Mouse (Mus musculus): Measurements from ENCODE around the gene Gm11937. TPM values are rescaled to one million over a fixed set of nuclear protein-coding genes. Genes with fewer than 3 reads are reported as not detected.

Gm11937 gene
- total and polyA plus RNA-seq, 3 experiments, result not detected

Other genes with a start within 250 kb of the Gm11937 start
Only the 30 nearest of the 37 such genes appear.
- not detected in 2 replicates for gene Krt12, start 187.9 kb downstream of the Gm11937 start, total RNA-seq (2012; rRNA removed)
- gene Krt12, start 187.9 kb downstream of the Gm11937 start, polyA plus RNA-seq (2012; ENCODE audit: insufficient read depth in 1 of 2, insufficient read length in 2 of 2, low read depth in 1 of 2, low replicate concordance in 2 of 2, missing spikeins in 1 of 2), result under 1 TPM in 1 of 2 experiments, not detected in 1; 0.10 TPM
- not detected in 2 replicates for gene Krt20, start 172.0 kb downstream of the Gm11937 start, total RNA-seq (2012; rRNA removed)
- not detected for gene Krt20, start 172.0 kb downstream of the Gm11937 start, polyA plus RNA-seq (2012; ENCODE audit: insufficient read depth in 1 of 2, insufficient read length in 2 of 2, low read depth in 1 of 2, low replicate concordance in 2 of 2, missing spikeins in 1 of 2)
- gene Krt23, start 117.1 kb downstream of the Gm11937 start, total RNA-seq (2012; rRNA removed), result not detected in 2 replicates
- not detected for gene Krt23, start 117.1 kb downstream of the Gm11937 start, polyA plus RNA-seq (2012; ENCODE audit: insufficient read depth in 1 of 2, insufficient read length in 2 of 2, low read depth in 1 of 2, low replicate concordance in 2 of 2, missing spikeins in 1 of 2)
- not detected in 2 replicates for gene Krt39, start 88.9 kb downstream of the Gm11937 start, total RNA-seq (2012; rRNA removed)
- gene Krt39, start 88.9 kb downstream of the Gm11937 start, polyA plus RNA-seq (2012; ENCODE audit: insufficient read depth in 1 of 2, insufficient read length in 2 of 2, low read depth in 1 of 2, low replicate concordance in 2 of 2, missing spikeins in 1 of 2), result not detected
- not detected in 2 replicates for gene Krt40, start 67.0 kb downstream of the Gm11937 start, total RNA-seq (2012; rRNA removed)
- not detected for gene Krt40, start 67.0 kb downstream of the Gm11937 start, polyA plus RNA-seq (2012; ENCODE audit: insufficient read depth in 1 of 2, insufficient read length in 2 of 2, low read depth in 1 of 2, low replicate concordance in 2 of 2, missing spikeins in 1 of 2)
- gene Krtap3-3, start 59.3 kb downstream of the Gm11937 start, total RNA-seq (2012; rRNA removed), result not detected in 2 replicates
- not detected for gene Krtap3-3, start 59.3 kb downstream of the Gm11937 start, polyA plus RNA-seq (2012; ENCODE audit: insufficient read depth in 1 of 2, insufficient read length in 2 of 2, low read depth in 1 of 2, low replicate concordance in 2 of 2, missing spikeins in 1 of 2)
- not detected in 2 replicates for gene Krtap3-2, start 53.3 kb downstream of the Gm11937 start, total RNA-seq (2012; rRNA removed)
- gene Krtap3-2, start 53.3 kb downstream of the Gm11937 start, polyA plus RNA-seq (2012; ENCODE audit: insufficient read depth in 1 of 2, insufficient read length in 2 of 2, low read depth in 1 of 2, low replicate concordance in 2 of 2, missing spikeins in 1 of 2), result not detected
- gene Gm11939, start 50.7 kb downstream of the Gm11937 start, total RNA-seq (2012; rRNA removed), result not detected in 2 replicates
- gene Gm11939, start 50.7 kb downstream of the Gm11937 start, polyA plus RNA-seq (2012; ENCODE audit: insufficient read depth in 1 of 2, insufficient read length in 2 of 2, low read depth in 1 of 2, low replicate concordance in 2 of 2, missing spikeins in 1 of 2), result not detected
- not detected in 2 replicates for gene Krtap3-1, start 43.6 kb downstream of the Gm11937 start, total RNA-seq (2012; rRNA removed)
- gene Krtap3-1, start 43.6 kb downstream of the Gm11937 start, polyA plus RNA-seq (2012; ENCODE audit: insufficient read depth in 1 of 2, insufficient read length in 2 of 2, low read depth in 1 of 2, low replicate concordance in 2 of 2, missing spikeins in 1 of 2), result not detected
- not detected in 2 replicates for gene Krtap1-5, start 29.2 kb downstream of the Gm11937 start, total RNA-seq (2012; rRNA removed)
- gene Krtap1-5, start 29.2 kb downstream of the Gm11937 start, polyA plus RNA-seq (2012; ENCODE audit: insufficient read depth in 1 of 2, insufficient read length in 2 of 2, low read depth in 1 of 2, low replicate concordance in 2 of 2, missing spikeins in 1 of 2), result not detected
- not detected in 2 replicates for gene Krtap1-4, start 26.5 kb downstream of the Gm11937 start, total RNA-seq (2012; rRNA removed)
- gene Krtap1-4, start 26.5 kb downstream of the Gm11937 start, polyA plus RNA-seq (2012; ENCODE audit: insufficient read depth in 1 of 2, insufficient read length in 2 of 2, low read depth in 1 of 2, low replicate concordance in 2 of 2, missing spikeins in 1 of 2), result not detected
- gene Krtap1-3, start 18.9 kb downstream of the Gm11937 start, total RNA-seq (2012; rRNA removed), result not detected in 2 replicates
- not detected for gene Krtap1-3, start 18.9 kb downstream of the Gm11937 start, polyA plus RNA-seq (2012; ENCODE audit: insufficient read depth in 1 of 2, insufficient read length in 2 of 2, low read depth in 1 of 2, low replicate concordance in 2 of 2, missing spikeins in 1 of 2)
- gene Krtap9-3, start 12.1 kb downstream of the Gm11937 start, total RNA-seq (2012; rRNA removed), result not detected in 2 replicates
- gene Krtap9-3, start 12.1 kb downstream of the Gm11937 start, polyA plus RNA-seq (2012; ENCODE audit: insufficient read depth in 1 of 2, insufficient read length in 2 of 2, low read depth in 1 of 2, low replicate concordance in 2 of 2, missing spikeins in 1 of 2), result not detected
- gene Gm11938, start 6.9 kb downstream of the Gm11937 start, total RNA-seq (2012; rRNA removed), result not detected in 2 replicates
- gene Gm11938, start 6.9 kb downstream of the Gm11937 start, polyA plus RNA-seq (2012; ENCODE audit: insufficient read depth in 1 of 2, insufficient read length in 2 of 2, low read depth in 1 of 2, low replicate concordance in 2 of 2, missing spikeins in 1 of 2), result not detected
- gene Krtap2-4, start 4.7 kb upstream of the Gm11937 start, total RNA-seq (2012; rRNA removed), result not detected in 2 replicates
- gene Krtap2-4, start 4.7 kb upstream of the Gm11937 start, polyA plus RNA-seq (2012; ENCODE audit: insufficient read depth in 1 of 2, insufficient read length in 2 of 2, low read depth in 1 of 2, low replicate concordance in 2 of 2, missing spikeins in 1 of 2), result not detected
- not detected in 2 replicates for gene Gm11562, start 10.2 kb upstream of the Gm11937 start, total RNA-seq (2012; rRNA removed)
- not detected for gene Gm11562, start 10.2 kb upstream of the Gm11937 start, polyA plus RNA-seq (2012; ENCODE audit: insufficient read depth in 1 of 2, insufficient read length in 2 of 2, low read depth in 1 of 2, low replicate concordance in 2 of 2, missing spikeins in 1 of 2)
- gene Krtap4-1, start 18.0 kb upstream of the Gm11937 start, total RNA-seq (2012; rRNA removed), result not detected in 2 replicates
- gene Krtap4-1, start 18.0 kb upstream of the Gm11937 start, polyA plus RNA-seq (2012; ENCODE audit: insufficient read depth in 1 of 2, insufficient read length in 2 of 2, low read depth in 1 of 2, low replicate concordance in 2 of 2, missing spikeins in 1 of 2), result not detected
- gene Krtap4-2, start 24.9 kb upstream of the Gm11937 start, total RNA-seq (2012; rRNA removed), result not detected in 2 replicates
- not detected for gene Krtap4-2, start 24.9 kb upstream of the Gm11937 start, polyA plus RNA-seq (2012; ENCODE audit: insufficient read depth in 1 of 2, insufficient read length in 2 of 2, low read depth in 1 of 2, low replicate concordance in 2 of 2, missing spikeins in 1 of 2)
- gene Krtap4-7, start 33.9 kb upstream of the Gm11937 start, total RNA-seq (2012; rRNA removed), result not detected in 2 replicates
- gene Krtap4-7, start 33.9 kb upstream of the Gm11937 start, polyA plus RNA-seq (2012; ENCODE audit: insufficient read depth in 1 of 2, insufficient read length in 2 of 2, low read depth in 1 of 2, low replicate concordance in 2 of 2, missing spikeins in 1 of 2), result not detected
- gene Gm11555, start 40.0 kb upstream of the Gm11937 start, total RNA-seq (2012; rRNA removed), result not detected in 2 replicates
- gene Gm11555, start 40.0 kb upstream of the Gm11937 start, polyA plus RNA-seq (2012; ENCODE audit: insufficient read depth in 1 of 2, insufficient read length in 2 of 2, low read depth in 1 of 2, low replicate concordance in 2 of 2, missing spikeins in 1 of 2), result not detected
- gene Gm11563, start 48.8 kb upstream of the Gm11937 start, total RNA-seq (2012; rRNA removed), result not detected in 2 replicates
- gene Gm11563, start 48.8 kb upstream of the Gm11937 start, polyA plus RNA-seq (2012; ENCODE audit: insufficient read depth in 1 of 2, insufficient read length in 2 of 2, low read depth in 1 of 2, low replicate concordance in 2 of 2, missing spikeins in 1 of 2), result not detected
- gene Krtap4-6, start 55.8 kb upstream of the Gm11937 start, total RNA-seq (2012; rRNA removed), result not detected in 2 replicates
- gene Krtap4-6, start 55.8 kb upstream of the Gm11937 start, polyA plus RNA-seq (2012; ENCODE audit: insufficient read depth in 1 of 2, insufficient read length in 2 of 2, low read depth in 1 of 2, low replicate concordance in 2 of 2, missing spikeins in 1 of 2), result not detected
- not detected in 2 replicates for gene Gm14190, start 80.6 kb upstream of the Gm11937 start, total RNA-seq (2012; rRNA removed)
- not detected for gene Gm14190, start 80.6 kb upstream of the Gm11937 start, polyA plus RNA-seq (2012; ENCODE audit: insufficient read depth in 1 of 2, insufficient read length in 2 of 2, low read depth in 1 of 2, low replicate concordance in 2 of 2, missing spikeins in 1 of 2)
- gene Gm14180, start 124.1 kb upstream of the Gm11937 start, total RNA-seq (2012; rRNA removed), result not detected in 2 replicates
- gene Gm14180, start 124.1 kb upstream of the Gm11937 start, polyA plus RNA-seq (2012; ENCODE audit: insufficient read depth in 1 of 2, insufficient read length in 2 of 2, low read depth in 1 of 2, low replicate concordance in 2 of 2, missing spikeins in 1 of 2), result not detected
- not detected in 2 replicates for gene Gm11595, start 162.7 kb upstream of the Gm11937 start, total RNA-seq (2012; rRNA removed)
- gene Gm11595, start 162.7 kb upstream of the Gm11937 start, polyA plus RNA-seq (2012; ENCODE audit: insufficient read depth in 1 of 2, insufficient read length in 2 of 2, low read depth in 1 of 2, low replicate concordance in 2 of 2, missing spikeins in 1 of 2), result not detected
- gene Krtap4-8, start 170.5 kb upstream of the Gm11937 start, total RNA-seq (2012; rRNA removed), result not detected in 2 replicates
- not detected for gene Krtap4-8, start 170.5 kb upstream of the Gm11937 start, polyA plus RNA-seq (2012; ENCODE audit: insufficient read depth in 1 of 2, insufficient read length in 2 of 2, low read depth in 1 of 2, low replicate concordance in 2 of 2, missing spikeins in 1 of 2)
- not detected in 2 replicates for gene Krtap4-9, start 175.0 kb upstream of the Gm11937 start, total RNA-seq (2012; rRNA removed)
- not detected for gene Krtap4-9, start 175.0 kb upstream of the Gm11937 start, polyA plus RNA-seq (2012; ENCODE audit: insufficient read depth in 1 of 2, insufficient read length in 2 of 2, low read depth in 1 of 2, low replicate concordance in 2 of 2, missing spikeins in 1 of 2)
- gene Gm11596, start 183.3 kb upstream of the Gm11937 start, total RNA-seq (2012; rRNA removed), result not detected in 2 replicates
- gene Gm11596, start 183.3 kb upstream of the Gm11937 start, polyA plus RNA-seq (2012; ENCODE audit: insufficient read depth in 1 of 2, insufficient read length in 2 of 2, low read depth in 1 of 2, low replicate concordance in 2 of 2, missing spikeins in 1 of 2), result not detected
- gene Gm11569, start 188.7 kb upstream of the Gm11937 start, total RNA-seq (2012; rRNA removed), result not detected in 2 replicates
- gene Gm11569, start 188.7 kb upstream of the Gm11937 start, polyA plus RNA-seq (2012; ENCODE audit: insufficient read depth in 1 of 2, insufficient read length in 2 of 2, low read depth in 1 of 2, low replicate concordance in 2 of 2, missing spikeins in 1 of 2), result not detected
- not detected in 2 replicates for gene Gm11554, start 194.3 kb upstream of the Gm11937 start, total RNA-seq (2012; rRNA removed)
- not detected for gene Gm11554, start 194.3 kb upstream of the Gm11937 start, polyA plus RNA-seq (2012; ENCODE audit: insufficient read depth in 1 of 2, insufficient read length in 2 of 2, low read depth in 1 of 2, low replicate concordance in 2 of 2, missing spikeins in 1 of 2)

Data from MEL (cell line).